Mouse (Mus musculus): ENCODE data around the gene Cwc25. TPM values are rescaled to one million over a fixed set of nuclear protein-coding genes. Genes with fewer than 3 reads are reported as not detected.
"Not testable (repeated sequence)": the region's sequence is repeated elsewhere in the genome, so short reads cannot be mapped to it uniquely, and the experiment has no call there.

The Cwc25 gene
- total RNA-seq, 2 experiments from 2014 or later, result 8.4 to 9.7 TPM

- no peak for DNase-seq
These were observed 38.0 kb downstream of the Cwc25 start for GRCm38 (mm10) chr11:97728311-97728710.

- no peak for DNase-seq
These were observed 42.6 kb downstream of the Cwc25 start for GRCm38 (mm10) chr11:97723709-97724108.

- no peak for DNase-seq
These were observed 45.0 kb downstream of the Cwc25 start for GRCm38 (mm10) chr11:97721338-97721737.

- DNase-seq, result no peak
These were observed 47.3 kb downstream of the Cwc25 start for GRCm38 (mm10) chr11:97719041-97719440.

GRCm38 (mm10) chr11:97718281-97718860 is 48.0 kb downstream of the Cwc25 start:
- DNase-seq, result no peak

- DNase-seq, result no peak
These were observed 48.7 kb downstream of the Cwc25 start for GRCm38 (mm10) chr11:97717369-97718280.

- no peak for DNase-seq
These were observed 50.3 kb downstream of the Cwc25 start for GRCm38 (mm10) chr11:97716021-97716420.

GRCm38 (mm10) chr11:97714784-97715760 is 51.3 kb downstream of the Cwc25 start:
- peak; percentile 39 for DNase-seq

- no peak for DNase-seq
These were observed 52.0 kb downstream of the Cwc25 start for GRCm38 (mm10) chr11:97714356-97714755.

GRCm38 (mm10) chr11:97713896-97714295 is 52.5 kb downstream of the Cwc25 start:
- DNase-seq, result no peak

- no peak for DNase-seq
These were observed 54.1 kb downstream of the Cwc25 start for GRCm38 (mm10) chr11:97712286-97712685.

GRCm38 (mm10) chr11:97711200-97711900 is 55.0 kb downstream of the Cwc25 start:
- DNase-seq, result no peak

- DNase-seq, result not testable (repeated sequence)
These were observed 56.3 kb downstream of the Cwc25 start for GRCm38 (mm10) chr11:97710067-97710466.

GRCm38 (mm10) chr11:97703039-97703826 is 63.1 kb downstream of the Cwc25 start, which contains the start of gene Psmb3:
Gene Psmb3 (plus strand): TSS chr11:97703399.
- DNase-seq, result peak; percentile 95

GRCm38 (mm10) chr11:97702393-97702745 is 64.0 kb downstream of the Cwc25 start:
- DNase-seq, result peak; percentile 89

GRCm38 (mm10) chr11:97701581-97702392 is 64.6 kb downstream of the Cwc25 start:
- no peak for DNase-seq

GRCm38 (mm10) chr11:97700746-97701580 is 65.4 kb downstream of the Cwc25 start:
- no peak for DNase-seq

- DNase-seq, result peak; percentile 88
These were observed 66.2 kb downstream of the Cwc25 start, which contains the start of gene Pcgf2 for GRCm38 (mm10) chr11:97700003-97700745. Gene Pcgf2 (minus strand): TSS chr11:97700497.

Data from gastrocnemius, postnatal 10 days (tissue).